Mouse (Mus musculus): Measurements from ENCODE around the gene Gpc6.

Gene Gpc6

GRCm38 (mm10) chr14:117700670-117701280, 775.7 kb downstream of the Gpc6 start:
- DNase-seq (ENCODE audit: extremely low spot score), result no peak

DNA sequence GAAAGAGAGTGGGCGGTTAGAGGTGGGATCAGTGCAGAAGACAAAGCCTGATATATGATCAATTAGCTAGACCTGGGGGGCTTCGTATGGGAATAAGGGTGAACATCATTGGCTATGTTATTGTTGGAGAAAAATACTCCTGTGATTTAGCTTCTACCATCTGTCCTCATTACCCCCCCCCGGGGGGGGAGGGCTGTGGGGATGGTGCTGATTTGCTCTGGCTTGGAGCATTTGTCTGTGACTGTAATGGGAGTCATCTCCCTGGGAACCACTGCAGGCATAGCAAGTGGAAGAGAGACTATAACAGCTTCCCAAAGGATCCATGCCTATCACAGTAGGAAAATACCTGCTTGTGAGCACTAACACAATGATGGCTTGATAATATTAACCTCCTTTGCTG, 783.7 kb downstream of the Gpc6 start:
- no peak for DNase-seq (ENCODE audit: extremely low spot score)

DNA sequence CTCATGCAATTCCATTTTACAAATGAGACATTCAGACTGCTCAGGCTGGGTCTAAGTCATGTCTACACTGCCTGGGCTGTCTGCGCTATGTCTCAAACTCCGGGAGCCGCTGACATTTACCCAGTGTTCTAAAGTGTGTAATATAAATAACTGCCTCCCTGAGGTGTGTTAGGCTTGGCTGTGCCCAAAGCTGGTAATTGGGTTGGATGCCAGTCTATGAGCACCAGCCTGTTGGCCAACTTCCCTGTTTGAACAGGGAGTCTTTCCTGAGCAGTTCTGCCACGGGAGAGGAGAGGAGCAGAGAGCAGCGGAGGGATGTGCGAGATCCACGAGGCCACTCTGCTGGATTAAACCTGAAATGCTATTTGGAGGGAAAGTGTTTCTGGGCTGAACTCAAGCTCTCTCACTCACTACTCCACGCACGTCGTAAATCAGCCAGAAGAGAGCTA, 785.4 kb downstream of the Gpc6 start:
- no peak for DNase-seq (ENCODE audit: extremely low spot score)

- DNase-seq (ENCODE audit: extremely low spot score), result no peak
Observed at GRCm38 (mm10) chr14:117712311-117712710, 787.2 kb downstream of the Gpc6 start.

DNA sequence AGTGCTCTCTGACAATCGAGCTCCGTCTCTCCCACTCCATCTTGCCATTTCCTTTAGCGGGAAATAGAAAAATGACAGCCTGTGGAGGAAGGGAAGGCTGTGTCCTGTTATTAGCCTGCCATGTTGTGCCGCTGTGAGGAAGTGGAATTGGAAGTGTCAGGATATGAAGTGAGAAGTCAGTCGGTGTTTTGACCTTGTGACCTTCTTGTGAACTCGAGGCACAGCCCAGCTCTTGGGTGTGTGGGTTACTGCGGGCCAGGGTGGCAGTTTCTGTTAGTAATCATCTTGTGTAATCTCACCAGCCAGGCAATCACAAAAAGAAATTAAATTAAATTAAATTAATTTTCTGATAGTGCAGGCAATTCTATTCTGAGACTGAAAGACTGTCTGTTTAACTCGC, 789.0 kb downstream of the Gpc6 start:
- DNase-seq (ENCODE audit: extremely low spot score), result no peak

GRCm38 (mm10) chr14:117716305-117716704, 791.2 kb downstream of the Gpc6 start:
- no peak for DNase-seq (ENCODE audit: extremely low spot score)

- no peak for DNase-seq (ENCODE audit: extremely low spot score)
Observed at GRCm38 (mm10) chr14:117728741-117729140, 803.6 kb downstream of the Gpc6 start.

- no peak for DNase-seq (ENCODE audit: extremely low spot score)
Observed at GRCm38 (mm10) chr14:117755231-117755630, 830.1 kb downstream of the Gpc6 start.

GRCm38 (mm10) chr14:117756505-117756904, 831.4 kb downstream of the Gpc6 start:
- DNase-seq (ENCODE audit: extremely low spot score), result no peak

- DNase-seq (ENCODE audit: extremely low spot score), result no peak
Observed at GRCm38 (mm10) chr14:117757790-117758358, 832.8 kb downstream of the Gpc6 start.

DNA sequence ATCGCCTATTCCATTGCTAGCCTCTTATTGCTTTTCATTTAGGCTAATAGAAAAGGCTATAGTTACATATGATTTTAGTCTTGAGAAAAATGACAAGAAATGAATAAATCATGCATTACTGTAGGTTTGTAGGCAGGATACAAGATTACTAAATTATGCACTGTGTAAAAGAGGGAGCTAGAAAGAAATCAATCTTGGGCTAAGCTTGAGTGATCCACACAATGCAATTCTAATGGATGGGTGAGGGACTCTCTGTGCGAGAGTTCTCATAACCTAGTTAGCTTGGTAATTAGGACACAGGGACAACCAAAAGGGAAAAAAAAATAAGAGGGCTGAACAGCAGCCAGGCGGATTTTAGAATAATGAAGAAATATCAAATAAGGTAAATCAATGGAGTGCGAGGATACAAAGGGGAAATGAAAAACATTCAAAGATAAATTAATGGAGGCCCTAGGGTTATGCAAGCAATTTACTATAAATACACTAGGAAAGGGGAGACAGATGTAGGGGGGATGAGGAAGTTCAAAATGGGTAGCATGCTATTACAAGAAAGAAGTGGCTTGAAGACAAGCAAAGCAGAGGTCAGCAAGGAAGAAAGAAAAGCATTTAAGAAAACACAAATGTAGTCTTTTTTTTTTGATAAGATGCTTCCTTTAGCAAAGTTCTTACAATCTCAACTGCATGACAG, 835.9 kb downstream of the Gpc6 start:
- DNase-seq (ENCODE audit: extremely low spot score), result no peak

DNA sequence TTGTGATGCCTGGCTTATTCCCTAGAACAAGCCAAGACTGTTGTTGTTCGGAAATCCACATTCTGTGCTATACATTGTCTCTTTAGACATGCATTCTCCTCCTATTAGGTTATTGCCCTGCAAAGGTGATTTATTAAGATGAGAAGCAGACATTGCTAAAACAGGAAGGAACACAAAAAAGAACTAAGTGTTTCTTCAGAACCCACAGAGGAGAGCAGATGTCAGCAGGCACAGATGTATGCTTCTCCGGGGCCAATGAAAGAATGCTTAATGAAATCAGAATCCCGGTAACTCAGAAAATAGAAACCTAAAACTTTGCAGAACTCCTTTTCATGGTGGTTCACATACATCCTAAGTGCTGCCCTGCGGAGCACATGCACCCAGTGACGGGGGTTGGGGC, 837.8 kb downstream of the Gpc6 start:
- no peak for DNase-seq (ENCODE audit: extremely low spot score)

GRCm38 (mm10) chr14:117767861-117768260, 842.7 kb downstream of the Gpc6 start:
- DNase-seq (ENCODE audit: extremely low spot score), result no peak

DNA sequence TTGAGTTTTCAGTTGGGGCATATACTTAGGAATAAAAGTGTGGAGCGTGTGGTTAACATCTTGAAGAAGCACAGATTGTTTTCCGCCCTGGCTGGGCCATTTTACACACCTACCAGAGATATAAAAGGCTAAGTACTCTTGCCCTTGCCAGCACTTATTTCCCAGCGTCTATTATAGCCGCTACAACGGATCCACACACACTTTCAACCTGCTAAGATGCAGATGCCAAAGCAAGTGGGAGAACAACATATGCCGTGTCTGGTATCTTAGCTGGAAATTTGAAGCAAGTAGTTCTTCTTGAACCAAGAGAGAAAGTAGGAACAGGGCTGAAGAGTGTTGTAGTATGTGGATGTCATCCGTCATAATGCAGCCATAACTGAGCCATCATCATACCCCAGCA, 843.6 kb downstream of the Gpc6 start:
- no peak for DNase-seq (ENCODE audit: extremely low spot score)

DNA sequence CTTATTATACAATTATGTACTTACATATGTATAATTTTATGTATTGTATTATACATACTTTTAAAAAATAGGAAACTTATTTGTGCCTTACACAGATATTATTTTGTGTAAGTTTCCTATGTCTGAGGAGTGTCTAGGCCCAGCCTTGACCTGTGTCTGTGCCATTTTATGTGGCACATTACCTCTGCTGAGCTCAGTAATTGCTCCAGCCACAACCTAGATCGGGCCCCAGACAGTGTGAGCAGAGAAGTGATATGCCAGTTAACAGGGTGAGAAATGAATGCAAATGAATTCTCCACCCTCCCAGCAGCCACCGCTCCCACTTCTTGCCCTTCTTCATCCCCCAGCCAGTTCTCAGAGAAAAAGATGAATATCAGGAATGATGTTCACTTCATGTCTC, 848.3 kb downstream of the Gpc6 start:
- no peak for DNase-seq (ENCODE audit: extremely low spot score)

DNA sequence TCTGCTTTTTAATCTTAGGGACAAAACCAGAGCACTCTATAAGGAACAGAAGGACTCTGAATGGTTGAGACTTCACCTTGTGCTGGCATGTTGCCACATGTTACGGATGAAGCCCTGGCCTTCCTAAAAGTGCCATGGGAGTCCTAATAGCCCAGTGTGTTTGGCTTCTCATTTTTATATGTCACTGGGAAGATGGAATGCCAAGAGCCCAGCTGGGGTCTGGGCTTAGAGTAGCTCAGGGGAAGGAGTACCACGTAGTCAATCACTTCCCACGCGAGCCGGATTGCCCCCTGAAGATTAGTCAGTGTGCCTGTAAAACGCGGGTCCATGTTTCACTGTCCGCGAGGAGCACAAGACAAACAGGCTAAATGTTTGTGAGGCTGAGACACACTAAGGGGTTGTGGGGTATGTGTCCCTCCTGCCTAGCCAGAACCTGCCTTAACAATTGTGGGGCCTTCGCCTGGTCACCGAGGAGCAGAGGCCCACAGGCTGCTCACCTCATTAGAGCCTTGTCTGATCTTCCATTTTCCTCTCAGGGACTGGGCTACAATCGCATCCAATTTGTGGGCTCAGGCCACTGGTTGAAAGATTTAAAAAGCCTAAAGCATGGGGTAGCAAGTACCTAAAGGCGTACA, 852.9 kb downstream of the Gpc6 start:
- no peak for DNase-seq (ENCODE audit: extremely low spot score)

DNA sequence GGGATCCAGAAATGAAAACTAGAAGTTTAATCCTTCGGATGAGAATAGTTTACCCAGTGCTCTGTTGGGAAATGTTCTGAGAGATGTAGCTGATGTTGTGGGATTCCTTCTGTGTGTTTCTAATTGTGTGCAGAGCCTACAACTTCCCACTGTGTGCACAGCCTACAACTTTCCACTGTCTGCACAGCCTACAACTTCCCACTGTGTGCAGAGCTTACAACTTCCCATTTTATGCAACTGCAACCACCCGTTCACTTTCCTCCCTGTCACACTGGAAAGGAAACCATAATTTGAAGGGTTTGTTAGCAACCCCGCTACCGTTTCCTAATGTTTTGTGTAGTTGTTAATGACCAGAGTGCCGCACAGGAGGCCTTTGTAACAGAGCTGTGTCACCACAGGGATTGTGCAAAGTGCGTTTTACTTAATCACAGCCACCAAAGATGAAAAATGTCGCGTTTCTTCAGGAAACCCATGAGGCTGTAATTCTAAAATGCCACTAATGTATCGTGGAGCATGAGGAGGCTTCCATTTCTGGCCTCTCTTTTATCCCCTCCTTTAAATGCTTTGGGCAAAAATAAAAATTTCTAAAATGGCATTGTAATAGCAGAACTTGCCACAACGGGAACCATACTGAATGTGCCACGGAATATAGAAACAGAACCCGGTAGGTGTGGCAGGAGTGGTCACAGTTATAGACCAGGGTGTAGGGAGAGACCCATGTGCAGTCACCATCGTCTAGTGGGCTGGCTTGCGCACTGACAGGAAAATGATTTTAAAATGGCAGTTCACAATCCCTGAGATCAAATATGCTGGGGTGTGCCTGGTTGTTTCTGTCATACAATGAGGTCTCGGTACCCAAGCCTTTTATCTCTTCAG, 853.7 kb downstream of the Gpc6 start:
- no peak for DNase-seq (ENCODE audit: extremely low spot score)

- DNase-seq (ENCODE audit: extremely low spot score), result no peak
Observed at GRCm38 (mm10) chr14:117781724-117782123, 856.6 kb downstream of the Gpc6 start.

GRCm38 (mm10) chr14:117783671-117784262, 858.7 kb downstream of the Gpc6 start:
- DNase-seq (ENCODE audit: extremely low spot score), result no peak

DNA sequence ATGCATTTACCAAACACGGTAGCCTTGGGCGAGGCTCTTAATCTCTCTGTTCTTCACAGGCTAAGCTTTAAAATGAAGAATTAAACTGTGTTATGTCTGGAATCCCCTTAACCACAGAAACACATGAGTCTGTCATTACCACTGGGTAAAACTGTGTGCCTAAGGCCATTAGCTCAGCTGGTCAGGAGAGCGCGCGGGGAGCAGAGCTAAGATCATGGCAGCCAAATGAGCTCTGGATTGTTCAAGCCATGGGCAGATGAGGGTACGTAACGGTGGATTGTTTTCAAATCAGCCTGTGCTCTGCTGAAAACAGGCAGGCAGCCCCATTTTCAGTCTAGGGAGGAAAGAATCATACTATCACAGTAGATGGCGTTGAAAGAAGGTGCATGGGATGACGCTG, 859.8 kb downstream of the Gpc6 start:
- DNase-seq (ENCODE audit: extremely low spot score), result no peak

DNA sequence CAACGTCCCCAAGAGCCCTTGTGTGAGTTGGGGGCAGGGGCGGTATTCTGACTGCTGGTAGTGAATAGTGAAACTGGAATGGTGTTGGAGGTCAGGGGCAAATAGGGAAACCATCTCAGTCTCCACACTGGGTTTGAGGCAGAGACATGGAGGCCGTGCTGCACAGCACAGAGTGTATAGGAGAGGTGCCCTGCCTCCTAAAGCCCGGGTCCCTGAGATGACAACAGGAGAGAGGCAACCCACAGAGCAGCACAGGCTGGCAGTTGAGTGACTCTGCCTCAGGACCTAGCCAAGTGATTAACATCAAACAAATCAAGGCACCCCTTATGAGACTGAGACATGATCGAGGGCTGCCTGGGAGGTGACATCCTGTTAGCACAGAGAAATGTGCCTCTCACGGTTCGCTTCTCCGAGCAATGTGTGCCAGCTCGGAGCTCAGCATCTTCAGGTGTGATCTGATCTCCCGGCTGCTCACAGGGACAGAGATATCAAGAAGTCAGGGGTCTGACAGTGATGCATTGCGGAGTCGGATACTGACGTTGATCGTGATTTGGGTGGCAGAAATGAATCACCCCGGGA, 860.5 kb downstream of the Gpc6 start:
- DNase-seq (ENCODE audit: extremely low spot score), result no peak

Data from embryo, embryonic 9.5 days (tissue).